Mouse (Mus musculus): ENCODE results near the gene S100a13.

DNA sequence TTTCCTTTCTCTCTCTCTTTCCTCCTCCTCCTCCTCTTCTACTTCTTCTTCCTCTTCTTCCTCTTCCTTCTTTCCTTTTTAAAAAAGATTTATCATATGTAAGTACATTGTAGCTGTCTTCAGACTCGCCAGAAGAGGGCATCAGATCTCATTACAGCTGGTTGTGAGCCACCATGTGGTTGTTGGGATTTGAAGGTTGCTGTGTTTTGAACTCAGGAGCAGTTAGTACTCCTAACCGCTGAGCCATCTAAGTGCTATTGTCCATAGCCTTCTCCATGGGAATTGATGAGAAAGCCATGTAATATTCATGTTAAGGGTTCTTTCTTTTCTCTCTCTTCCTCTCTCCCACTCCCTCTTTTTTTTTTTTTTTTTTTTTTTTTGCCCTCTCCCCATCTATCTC, 22.9 kb upstream of the S100a13 start:
- TF ChIP-seq CTCF (IDR thresholded peaks at IDR 0.05; ENCODE audit: borderline replicate concordance, control insufficient read depth, extremely low read depth, insufficient read depth, low read length, poor library complexity) (no peak), POLR2A (IDR thresholded peaks at IDR 0.05; ENCODE audit: control insufficient read depth, extremely low read depth, insufficient read depth, low read length, poor library complexity) (no peak)
